Mouse (Mus musculus) embryonic stem cell, embryonic (primary cell): ENCODE measurements around the gene Npw.

Experiments used
- CTCF ChIA-PET, 4 experiments: fragments of 300-600 bp in 2 of 4; fragments of 350-600 bp in 2 of 4; sonication (Branson Sonifier 250); formaldehyde crosslinking; loops; one replicate each; lab custom pipeline; 2022; ENCODE audit warnings: inconsistent platforms in 2 of 4; lab: Charles Lee
- POLR2A ChIA-PET, 4 experiments: fragments of 300-600 bp in 2 of 4; fragments of 350-600 bp in 2 of 4; sonication (Branson Sonifier 250); formaldehyde crosslinking; loops; one replicate each; lab custom pipeline; 2022; ENCODE audit warnings: antibody characterized with exemption in 4 of 4, inconsistent platforms in 1 of 4; lab: Charles Lee

Gene Npw

DNA sequence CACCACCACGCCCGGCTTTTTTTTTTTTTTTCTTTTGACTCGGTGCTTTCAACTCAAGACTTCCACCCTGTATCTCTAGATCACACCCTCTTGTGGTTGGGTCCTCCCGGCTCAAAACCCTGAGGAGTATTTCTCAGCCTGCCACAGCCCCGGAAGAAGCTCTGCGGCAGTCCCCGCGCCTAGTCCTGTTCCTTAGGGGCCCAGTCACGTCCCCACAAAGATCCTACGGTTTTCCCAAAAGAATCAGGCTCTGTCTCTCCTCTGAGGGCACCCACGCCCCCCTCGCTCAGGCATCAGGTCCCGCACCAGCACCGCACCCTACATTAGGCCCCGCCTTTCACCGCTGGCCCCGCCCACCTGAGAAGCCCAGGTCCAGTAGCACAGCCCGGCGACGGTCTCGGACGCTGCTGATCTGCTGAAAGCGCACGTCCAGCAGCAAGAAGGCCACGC, 28.9 kb upstream of the Npw start:
- ChIA-PET CTCF (interaction anchor here in 3 of 4 experiments (0.6 to 2.1 kb wide), 8 partner anchors 8 to 1132 kb away, joined by 3 to 12 read pairs (median 4); no protein-coding TSS in a partner anchor), POLR2A (interaction anchor here in 3 of 4 experiments (0.6 to 4.1 kb wide), 23 partner anchors 10 to 1233 kb away, joined by 3 to 23 read pairs (median 4); partner anchors contain the start of genes Zfp598 (in 3 of the 3), Tbl3 (in 2 of the 3), Ccnf (in 1 of the 3) and Mlst8 (in 1 of the 3))

DNA sequence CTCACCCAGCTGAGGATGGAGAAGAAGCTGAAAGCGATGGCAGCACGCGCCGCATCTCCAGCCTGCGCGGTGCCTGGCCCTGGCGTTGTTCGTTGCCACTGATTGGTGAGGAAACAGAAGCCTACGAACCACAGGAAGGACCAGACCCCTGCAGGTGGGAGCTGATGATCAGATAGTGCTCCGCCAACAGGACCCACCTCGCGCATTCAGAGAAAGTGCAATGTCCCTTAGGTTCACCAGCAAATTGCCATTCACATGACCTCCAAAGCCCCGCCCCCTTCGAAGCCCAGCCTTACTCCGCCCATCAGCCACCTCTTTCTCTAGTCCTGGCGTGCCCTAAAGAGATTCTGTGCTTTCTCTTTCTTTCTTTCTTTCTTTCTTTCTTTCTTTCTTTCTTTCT, 28.3 kb upstream of the Npw start:
- POLR2A ChIA-PET = interaction anchor here in 3 of 4 experiments (0.6 to 4.1 kb wide), 28 partner anchors 8 to 1351 kb away, joined by 3 to 23 read pairs (median 5); partner anchors contain the start of genes Zfp598 (in 3 of the 3), Tbl3 (in 2 of the 3), Traf7 (in 2 of the 3) and Ccnf (in 1 of the 3)
- CTCF ChIA-PET = interaction anchor here in 3 of 4 experiments (0.6 to 2.1 kb wide), 6 partner anchors 8 to 246 kb away, joined by 3 to 12 read pairs (median 4); no protein-coding TSS in a partner anchor

DNA sequence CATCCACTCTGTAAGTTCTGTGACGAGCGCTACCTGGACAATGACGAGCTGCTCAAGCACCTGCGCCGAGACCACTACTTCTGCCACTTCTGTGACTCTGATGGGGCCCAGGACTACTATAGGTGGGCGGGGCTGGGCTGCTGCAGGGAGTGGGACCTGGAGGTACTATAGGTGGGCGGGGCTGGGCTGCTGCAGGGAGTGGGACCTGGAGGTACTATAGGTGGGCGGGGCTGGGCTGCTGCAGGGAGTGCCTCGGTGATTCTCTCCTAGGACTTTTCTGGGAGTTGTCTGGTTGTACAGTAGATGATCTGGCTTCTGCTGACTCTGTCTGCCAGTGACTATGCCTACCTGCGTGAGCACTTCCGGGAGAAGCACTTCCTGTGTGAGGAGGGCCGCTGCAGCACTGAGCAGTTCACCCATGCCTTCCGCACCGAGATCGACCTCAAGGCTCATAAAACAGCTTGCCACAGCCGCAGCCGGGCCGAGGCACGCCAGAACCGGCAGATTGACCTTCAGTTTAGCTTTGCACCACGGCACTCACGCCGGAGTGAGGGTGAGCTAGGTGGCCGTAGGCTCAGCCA, 19.3 kb upstream of the Npw start:
- CTCF ChIA-PET = interaction anchor here (0.6 to 2.8 kb wide), 7 partner anchors 8 to 505 kb away, joined by 3 to 10 read pairs (median 3); partner anchors contain the start of genes Msrb1 (in 1 of the 4), Pkd1 (in 1 of the 4) and Zfp598 (in 1 of the 4)
- POLR2A ChIA-PET = interaction anchor here (0.6 to 6.8 kb wide), 33 partner anchors 8 to 1360 kb away, joined by 3 to 50 read pairs (median 4); partner anchors contain the start of genes Traf7 (in 3 of the 4), Pkd1 (in 2 of the 4), Syngr3 (in 2 of the 4) and Zfp598 (in 2 of the 4)

DNA sequence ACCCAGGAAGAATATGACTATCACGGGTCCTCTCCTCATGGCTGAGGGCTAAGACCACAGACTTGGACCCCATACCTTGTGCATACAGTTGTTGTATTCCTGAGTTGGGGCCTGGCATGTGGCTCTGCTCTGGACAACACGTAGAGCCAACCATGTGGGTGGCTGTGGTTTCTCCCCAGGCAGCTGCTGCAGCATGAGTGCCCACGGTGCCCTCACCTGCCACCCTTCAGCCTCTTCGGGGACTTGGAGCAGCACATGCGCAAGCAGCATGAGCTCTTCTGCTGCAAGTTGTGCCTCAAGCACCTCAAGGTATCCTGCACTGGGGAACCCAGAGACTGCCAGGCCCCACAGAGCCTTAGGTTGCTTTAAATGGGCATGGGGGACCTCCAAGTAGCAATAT, 18.6 kb upstream of the Npw start:
- POLR2A ChIA-PET = interaction anchor here (0.6 to 6.8 kb wide), 33 partner anchors 7 to 1360 kb away, joined by 3 to 50 read pairs (median 6); partner anchors contain the start of genes Pkd1 (in 3 of the 4), Nthl1 (in 2 of the 4), Syngr3 (in 2 of the 4) and Traf7 (in 2 of the 4)
- CTCF ChIA-PET = interaction anchor here in 3 of 4 experiments (0.7 to 2.8 kb wide), 16 partner anchors 9 to 204 kb away, joined by 3 to 18 read pairs (median 4); partner anchors contain the start of genes Mlst8 (in 2 of the 3), Pkd1 (in 1 of the 3), Rnf151 (in 1 of the 3) and Rps2 (in 1 of the 3)

DNA sequence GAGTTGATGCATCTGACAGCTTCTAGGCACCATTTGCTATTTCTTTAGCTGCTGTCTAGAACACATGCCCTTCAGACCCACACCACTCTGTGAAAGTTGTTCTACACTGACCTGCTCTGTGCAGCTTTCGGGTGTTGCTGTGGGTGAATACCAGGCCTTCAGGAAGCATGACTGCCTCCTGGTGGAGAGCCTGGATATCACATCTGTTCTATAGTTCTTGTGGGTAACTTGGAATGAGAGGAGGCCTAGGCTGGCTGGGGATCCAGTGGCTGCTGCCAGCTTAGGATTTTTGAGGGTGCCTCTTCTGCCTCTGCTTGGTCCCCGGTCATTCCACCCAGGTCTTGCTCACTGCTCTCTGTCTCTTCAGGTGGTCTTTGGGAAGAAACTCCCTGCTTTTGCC, 17.9 kb upstream of the Npw start:
- ChIA-PET CTCF (interaction anchor here (0.6 to 2.8 kb wide), 41 partner anchors 8 to 212 kb away, joined by 3 to 18 read pairs (median 3); partner anchors contain the start of genes Mlst8 (in 3 of the 4), Nthl1 (in 2 of the 4), Pkd1 (in 2 of the 4) and Tsc2 (in 2 of the 4)), POLR2A (interaction anchor here (0.6 to 6.8 kb wide), 55 partner anchors 8 to 284 kb away, joined by 3 to 50 read pairs (median 4); partner anchors contain the start of genes Traf7 (in 4 of the 4), Rnf151 (in 3 of the 4), Rps2 (in 3 of the 4) and Mlst8 (in 2 of the 4))

DNA sequence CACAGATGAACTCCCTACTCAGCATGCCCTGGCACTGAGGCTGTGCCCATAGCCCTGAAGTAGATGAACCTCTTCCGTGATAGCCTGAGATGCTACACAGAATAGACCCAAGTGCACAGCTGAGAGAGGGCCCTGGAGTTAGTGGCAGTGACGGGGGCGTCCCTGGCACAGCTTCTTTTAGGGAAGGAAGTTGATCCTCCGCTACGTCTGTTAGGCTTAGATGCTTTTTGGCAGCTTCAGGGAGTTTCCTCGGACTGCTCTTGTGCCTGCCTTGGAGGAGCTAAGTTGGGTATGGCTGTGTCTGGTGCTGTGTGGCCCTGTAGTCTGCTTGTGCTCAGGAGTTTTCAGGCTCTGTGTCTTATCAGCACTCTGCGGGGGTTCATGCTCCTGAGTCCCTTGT, 16.0 kb upstream of the Npw start:
- ChIA-PET CTCF (interaction anchor here in 1 of 4 experiments (0.5 kb wide), 1 partner anchor 78 kb away, joined by 3 read pairs; no protein-coding TSS in a partner anchor), POLR2A (interaction anchor here (0.6 to 8.9 kb wide), 17 partner anchors 12 to 706 kb away, joined by 3 to 182 read pairs (median 5); partner anchors contain the start of genes Traf7 (in 3 of the 4), Syngr3 (in 2 of the 4), Mlst8 (in 1 of the 4) and Pkd1 (in 1 of the 4))

DNA sequence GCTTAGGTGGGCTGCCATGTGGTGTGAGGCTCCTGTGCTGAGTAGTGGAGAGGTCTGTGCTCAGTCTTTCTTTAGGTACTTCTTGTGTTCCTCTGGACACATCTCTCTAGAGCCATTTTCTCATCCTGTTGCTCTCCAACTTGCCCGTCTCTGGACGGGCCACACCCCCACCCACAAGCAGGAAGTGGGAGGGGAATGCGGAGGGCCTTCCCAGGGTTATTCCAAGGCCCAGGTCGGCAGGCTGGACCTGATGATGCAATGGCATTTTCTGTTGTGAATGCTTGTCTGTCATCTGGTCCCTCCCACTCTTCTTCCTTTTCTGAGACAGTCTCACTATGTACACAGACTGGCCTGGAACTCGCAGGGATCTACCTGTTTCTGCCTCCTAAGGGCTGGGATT, 13.9 kb upstream of the Npw start:
- ChIA-PET CTCF (interaction anchor here in 1 of 4 experiments (1.0 kb wide), 1 partner anchor 44 kb away, joined by 3 read pairs; no protein-coding TSS in a partner anchor), POLR2A (interaction anchor here in 3 of 4 experiments (0.6 to 8.9 kb wide), 29 partner anchors 8 to 421 kb away, joined by 3 to 182 read pairs (median 5); partner anchors contain the start of genes Npw (in 2 of the 3), Pkd1 (in 2 of the 3), Traf7 (in 2 of the 3) and Ccnf (in 1 of the 3))

DNA sequence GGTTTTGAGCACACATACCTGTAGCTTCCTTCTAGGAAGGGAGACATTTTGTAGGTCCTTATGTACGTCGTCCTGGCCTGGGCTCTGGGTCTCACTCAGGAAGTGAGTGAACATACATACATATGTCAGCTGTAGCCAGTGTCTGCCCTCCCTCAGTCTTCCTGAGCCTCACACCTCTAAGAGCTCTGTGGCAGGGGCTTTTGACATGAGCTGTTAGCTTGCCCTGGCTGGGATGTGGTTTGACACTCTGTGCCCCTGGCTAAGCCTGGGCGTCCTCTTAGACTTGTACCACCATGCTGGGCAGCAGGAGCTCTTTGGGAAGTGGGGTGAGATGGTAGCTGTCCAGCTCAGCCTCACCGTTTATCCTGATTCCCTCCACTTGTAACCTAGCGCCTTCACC, 13.1 kb upstream of the Npw start:
- POLR2A ChIA-PET = interaction anchor here in 3 of 4 experiments (0.7 to 8.9 kb wide), 39 partner anchors 9 to 420 kb away, joined by 3 to 182 read pairs (median 6); partner anchors contain the start of genes Traf7 (in 3 of the 3), Ccnf (in 2 of the 3), Mlst8 (in 2 of the 3) and Npw (in 2 of the 3)
- CTCF ChIA-PET = interaction anchor here in 1 of 4 experiments (1.0 kb wide), 1 partner anchor 43 kb away, joined by 3 read pairs; no protein-coding TSS in a partner anchor

DNA sequence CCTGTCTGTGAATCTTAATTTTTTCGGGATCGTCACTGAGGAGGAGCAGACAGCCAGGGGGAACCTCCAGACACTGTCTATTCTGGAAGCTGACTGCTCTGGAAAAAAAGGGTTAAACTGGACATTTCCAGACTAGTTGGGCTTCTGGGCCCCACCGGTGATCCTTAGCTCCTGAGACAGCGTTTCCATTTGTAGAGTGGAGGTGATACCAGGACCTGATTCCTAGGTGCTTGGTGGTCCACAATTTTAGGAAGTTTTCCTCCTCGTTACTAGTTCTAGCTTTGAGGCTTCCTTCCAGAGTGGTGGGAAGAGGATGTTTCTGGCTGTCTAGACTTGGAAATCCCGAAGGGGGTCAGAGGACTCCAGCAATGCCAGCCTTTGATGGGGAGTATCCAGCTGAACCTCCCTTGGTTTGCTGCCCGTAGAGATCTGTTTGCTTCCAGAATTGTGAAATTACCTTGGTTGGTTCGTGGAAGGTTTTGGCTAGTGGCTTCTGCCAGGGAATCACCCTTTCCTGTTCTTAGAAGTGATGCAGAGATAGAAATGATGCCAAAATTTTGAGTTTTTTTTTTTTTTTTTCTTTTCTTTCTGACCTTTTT, 12.1 kb upstream of the Npw start:
- CTCF ChIA-PET = interaction anchor here in 3 of 4 experiments (0.5 to 2.6 kb wide), 10 partner anchors 8 to 312 kb away, joined by 3 to 10 read pairs (median 3); partner anchors contain the start of genes Nthl1 (in 1 of the 3), Pkd1 (in 1 of the 3), Tbl3 (in 1 of the 3) and Tsc2 (in 1 of the 3)
- POLR2A ChIA-PET = interaction anchor here (0.6 to 8.9 kb wide), 74 partner anchors 8 to 501 kb away, joined by 3 to 182 read pairs (median 6); partner anchors contain the start of genes Mlst8 (in 3 of the 4), Nthl1 (in 3 of the 4), Tbl3 (in 3 of the 4) and Traf7 (in 3 of the 4)

DNA sequence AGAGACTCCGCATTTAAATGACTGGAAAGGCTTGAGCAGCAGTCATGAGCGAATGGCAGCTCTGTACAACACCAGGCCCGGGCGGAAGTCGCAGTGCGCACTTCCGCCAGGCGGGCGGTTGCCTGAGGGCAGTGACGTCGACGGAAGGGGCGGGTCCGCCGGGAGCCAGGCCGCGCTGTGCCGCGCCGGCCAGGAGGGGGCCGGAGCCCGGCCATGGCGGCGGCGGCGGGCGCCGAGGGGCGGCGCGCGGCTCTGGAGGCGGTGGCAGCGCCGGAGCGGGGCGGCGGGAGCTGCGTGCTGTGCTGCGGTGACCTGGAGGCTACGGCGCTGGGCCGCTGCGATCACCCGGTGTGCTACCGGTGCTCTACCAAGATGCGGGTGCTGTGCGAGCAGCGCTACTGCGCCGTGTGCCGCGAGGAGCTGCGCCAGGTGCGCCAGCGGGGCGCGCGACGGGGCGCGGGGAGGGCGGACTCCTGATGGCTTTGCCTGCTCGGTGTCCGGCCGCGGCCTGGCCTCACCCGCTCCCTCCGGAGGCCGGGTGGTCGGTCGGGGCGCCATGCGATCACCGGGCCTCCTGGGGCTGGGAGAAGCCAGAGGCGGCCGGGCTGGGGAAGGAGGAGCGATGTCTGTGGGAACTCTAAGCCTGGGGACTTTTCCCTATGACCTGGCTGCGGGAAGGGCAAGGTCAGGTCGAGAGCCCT, 11.4 kb upstream of the Npw start, which contains the start of gene Zfp598:
Gene Zfp598, plus strand, starts transcription at position 143 of the 701 bp plus-strand sequence.
- ChIA-PET POLR2A (interaction anchor here (0.6 to 8.9 kb wide), 114 partner anchors 8 to 500 kb away, joined by 3 to 182 read pairs (median 4); partner anchors contain the start of genes Nthl1 (in 4 of the 4), Tsc2 (in 4 of the 4), Mlst8 (in 3 of the 4) and Pkd1 (in 3 of the 4)), CTCF (interaction anchor here in 3 of 4 experiments (0.5 to 3.0 kb wide), 24 partner anchors 8 to 318 kb away, joined by 3 to 15 read pairs (median 3); partner anchors contain the start of genes Nthl1 (in 2 of the 3), Pkd1 (in 2 of the 3), Tbl3 (in 2 of the 3) and Tsc2 (in 2 of the 3))

DNA sequence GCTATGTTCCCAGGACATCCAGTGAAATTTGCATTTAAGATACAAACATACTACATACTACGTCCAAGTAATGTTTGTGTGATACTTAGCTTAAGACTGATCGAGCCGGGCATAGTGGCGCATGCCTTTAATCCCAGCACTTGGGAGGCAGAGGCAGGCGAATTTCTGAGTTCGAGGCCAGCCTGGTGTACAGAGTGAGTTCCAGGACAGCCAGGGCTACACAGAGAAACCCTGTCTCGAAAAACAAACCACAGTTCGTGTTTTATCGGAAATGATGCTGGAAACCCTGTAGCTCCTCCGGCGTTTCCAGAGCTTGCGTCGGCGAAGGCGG, 10.9 kb upstream of the Npw start:
- ChIA-PET CTCF (interaction anchor here in 3 of 4 experiments (0.7 to 3.0 kb wide), 22 partner anchors 9 to 318 kb away, joined by 3 to 15 read pairs (median 3); partner anchors contain the start of genes Nthl1 (in 2 of the 3), Pkd1 (in 2 of the 3), Tbl3 (in 2 of the 3) and Tsc2 (in 2 of the 3)), POLR2A (interaction anchor here (0.6 to 8.9 kb wide), 104 partner anchors 8 to 527 kb away, joined by 3 to 182 read pairs (median 5); partner anchors contain the start of genes Nthl1 (in 4 of the 4), Tsc2 (in 4 of the 4), Mlst8 (in 3 of the 4) and Pkd1 (in 3 of the 4))

DNA sequence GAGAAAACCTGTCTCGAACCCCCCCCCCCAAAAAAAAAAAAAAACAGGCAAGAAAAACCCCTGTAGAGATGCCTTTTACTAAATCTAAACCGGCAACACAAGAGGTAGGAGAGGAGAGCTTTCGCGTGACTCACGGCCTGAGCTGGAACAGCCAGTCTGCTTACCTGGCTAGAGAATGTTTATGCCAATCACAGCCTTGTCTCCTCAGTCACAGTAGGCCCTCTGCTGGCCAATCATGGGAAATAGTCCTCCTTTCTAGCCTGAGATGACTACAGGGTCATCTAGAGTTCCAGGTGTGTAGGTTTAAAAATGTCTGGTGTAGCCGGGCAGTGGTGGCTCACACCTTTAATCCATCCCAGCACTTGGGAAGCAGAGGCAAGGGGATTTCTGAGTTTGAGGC, 9.2 kb upstream of the Npw start:
- ChIA-PET POLR2A (interaction anchor here (0.5 to 8.9 kb wide), 59 partner anchors 8 to 909 kb away, joined by 3 to 182 read pairs (median 4); partner anchors contain the start of genes Npw (in 4 of the 4), Nthl1 (in 4 of the 4), Tsc2 (in 4 of the 4) and Pkd1 (in 3 of the 4)), CTCF (interaction anchor here (0.6 to 3.0 kb wide), 40 partner anchors 8 to 1536 kb away, joined by 3 to 21 read pairs (median 4); partner anchors contain the start of genes Nthl1 (in 4 of the 4), Tsc2 (in 3 of the 4), Npw (in 2 of the 4) and Pkd1 (in 2 of the 4))

DNA sequence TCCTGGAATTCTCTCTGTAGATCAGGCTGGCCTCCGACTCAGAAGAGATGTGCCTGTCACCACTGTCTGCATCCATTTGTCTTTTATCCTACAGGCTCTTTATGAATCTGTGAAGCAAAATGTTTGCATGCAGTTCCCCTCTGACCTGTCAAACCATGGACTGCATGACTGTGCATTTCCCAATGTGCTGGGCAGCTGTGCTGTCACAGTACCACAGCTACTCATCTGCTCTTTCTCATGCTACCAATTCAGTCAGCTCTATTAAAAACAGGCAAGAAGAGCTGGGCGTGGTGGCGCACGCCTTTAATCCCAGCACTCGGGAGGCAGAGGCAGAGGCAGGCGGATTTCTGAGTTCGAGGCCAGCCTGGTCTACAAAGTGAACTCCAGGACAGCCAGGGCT, 8.8 kb upstream of the Npw start:
- ChIA-PET CTCF (interaction anchor here (0.6 to 3.0 kb wide), 37 partner anchors 8 to 1536 kb away, joined by 3 to 21 read pairs (median 5); partner anchors contain the start of genes Nthl1 (in 4 of the 4), Tsc2 (in 3 of the 4), Npw (in 2 of the 4) and Pkd1 (in 2 of the 4)), POLR2A (interaction anchor here (0.5 to 8.9 kb wide), 48 partner anchors 9 to 908 kb away, joined by 3 to 182 read pairs (median 4); partner anchors contain the start of genes Nthl1 (in 4 of the 4), Tsc2 (in 4 of the 4), Npw (in 3 of the 4) and Pkd1 (in 3 of the 4))

DNA sequence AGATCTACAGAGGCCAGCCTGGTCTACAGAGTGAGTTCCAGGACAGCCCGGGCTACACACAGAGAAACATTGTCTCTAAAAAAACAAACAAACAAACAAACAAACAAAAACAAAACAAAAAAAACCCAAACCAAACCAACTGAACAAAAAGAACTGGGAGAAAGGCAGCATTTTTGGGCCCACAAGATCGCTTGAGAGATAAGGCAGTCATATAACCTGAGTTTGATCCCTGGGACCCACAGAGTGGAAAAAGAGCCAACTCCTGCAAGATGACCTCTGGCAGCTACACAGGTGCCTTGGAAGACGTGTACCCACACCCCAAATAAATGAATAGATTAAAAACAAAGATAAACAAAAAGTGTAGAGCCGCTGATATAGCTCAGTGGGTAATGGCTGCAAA, 3.3 kb downstream of the Npw start:
- ChIA-PET POLR2A (interaction anchor here in 1 of 4 experiments (0.7 to 3.5 kb wide), 10 partner anchors 11 to 601 kb away, joined by 3 to 14 read pairs (median 3); partner anchors contain the start of genes Syngr3, Traf7 and Zfp598), CTCF (interaction anchor here in 2 of 4 experiments (1.0 to 2.0 kb wide), 6 partner anchors 14 to 115 kb away, joined by 3 to 8 read pairs (median 6); partner anchors contain the start of genes Nthl1 (in 1 of the 2), Tsc2 (in 1 of the 2) and Zfp598 (in 1 of the 2))
